In genomic region chr17:47756366-47756765, GRCm38 (mm10) we compare ENCODE assay signal across 27 mouse cellular contexts. TPM values are rescaled to one million over a fixed set of nuclear protein-coding genes. Genes with fewer than 3 reads are reported as not detected.
DNase-seq lines count a peak whose midpoint lies in the region; ATAC-seq and TF ChIP-seq lines count a peak whose summit lies in the region.
"Had no signal": no experiment of that assay in that cellular context is flagged by ENCODE, and none has a peak within 500 bp of the region (broad histone marks: within the 10 kb centered on the region; RNA-seq: fewer than 3 reads in every experiment).

No protein-coding gene starts in this region.

- no peaks in the 10 kb centered on the region for H3K27me3 ChIP-seq in heart, embryonic 14.5 days (ENCODE audit: control insufficient read depth, insufficient read depth, low read length)
- H3K27me3 ChIP-seq in kidney, postnatal 0 days (ENCODE audit: insufficient read depth, low read length), result no peaks in the 10 kb centered on the region
- H3K27me3 ChIP-seq in CH12.LX (replicated peaks) (no peaks in the 10 kb centered on the region), Patski (no peaks in the 10 kb centered on the region)
- no peaks in the 10 kb centered on the region for H3K27me3 ChIP-seq in liver, embryonic 11.5 days (replicated peaks; ENCODE audit: control insufficient read depth, insufficient read depth, low read length)
- H3K27me3 ChIP-seq: forebrain, embryonic 13.5 days; hindbrain, embryonic 13.5 days; neural tube, embryonic 15.5 days had no signal

- WGBS in heart, embryonic 14.5 days, result 15% methylated on average over 6 of the region's 6 CpGs
- 28% methylated on average over 6 of the region's 6 CpGs for WGBS in kidney, postnatal 0 days
- 52% methylated on average over 6 of the region's 6 CpGs for WGBS in liver, embryonic 11.5 days

- CTCF ChIA-PET in Patski (lab: Charles Lee), result interaction anchor here (0.9 to 2.2 kb wide), 3 partner anchors 16 to 38 kb away, joined by 3 to 7 read pairs (median 3); no protein-coding TSS in a partner anchor

- no peak overlapping the region for H3K4me3 ChIP-seq in heart, embryonic 14.5 days (ENCODE audit: control insufficient read depth in 1 of 2, insufficient read depth in 1 of 2, low read depth in 1 of 2, low read length in 2 of 2)
- no peak overlapping the region for H3K4me3 ChIP-seq in kidney, postnatal 0 days (replicated peaks; ENCODE audit: low read depth, low read length)
- no peak overlapping the region for H3K4me3 ChIP-seq in CH12.LX (replicated peaks in 1 of 3; ENCODE audit: low read depth in 2 of 3, low read length in 2 of 3, poor library complexity in 1 of 3)
- no peak overlapping the region for H3K4me3 ChIP-seq in liver, embryonic 11.5 days (ENCODE audit: low read depth, low read length)
- H3K4me3 ChIP-seq: embryonic facial prominence, embryonic 12.5 days; erythroblast, embryonic 14.5 days; forebrain, embryonic 13.5 days; hindbrain, embryonic 13.5 days; left cerebral cortex, adult 2 months; megakaryocyte, embryonic 14.5 days; neural tube, embryonic 15.5 days had no signal

- no peak for ATAC-seq in heart, embryonic 14.5 days (ENCODE audit: insufficient number of reproducible peaks, insufficient read depth, low FRiP score, low read depth)
- ATAC-seq in kidney, postnatal 0 days (replicated peaks; ENCODE audit: low FRiP score, low read depth), result no peak
- ATAC-seq in Patski, result peak; percentile 24
- no peak for ATAC-seq in liver, embryonic 11.5 days (replicated peaks; ENCODE audit: low FRiP score)
- ATAC-seq: forebrain, embryonic 13.5 days; liver, postnatal 0 days had no signal

- peaks cover 35 to 59% of the 10 kb centered on the region in 2 experiments for H3K4me1 ChIP-seq in heart, embryonic 14.5 days (ENCODE audit: control insufficient read depth in 2 of 2, insufficient read depth in 2 of 2, low read length in 2 of 2)
- no peaks in the 10 kb centered on the region for H3K4me1 ChIP-seq in kidney, postnatal 0 days (replicated peaks; ENCODE audit: insufficient read depth, low read length)
- peaks cover 58 to 93% of the 10 kb centered on the region in 2 experiments for H3K4me1 ChIP-seq in CH12.LX (ENCODE audit: control insufficient read depth in 1 of 2, insufficient read depth in 2 of 2)
- H3K4me1 ChIP-seq in liver, embryonic 11.5 days (replicated peaks; ENCODE audit: control insufficient read depth, insufficient read depth, low read length), result peaks cover 28% of the 10 kb centered on the region
- H3K4me1 ChIP-seq: embryonic facial prominence, embryonic 12.5 days; forebrain, embryonic 13.5 days; hindbrain, embryonic 13.5 days; neural tube, embryonic 15.5 days had no signal

- no peak overlapping the region for H3K4me2 ChIP-seq in heart, embryonic 14.5 days (ENCODE audit: low read length)
- no peak overlapping the region for H3K4me2 ChIP-seq in kidney, postnatal 0 days (ENCODE audit: low read length)
- 0 out of 2 replicates have a peak overlapping the region, but pooled peaks have one; percentile 44 for H3K4me2 ChIP-seq in CH12.LX (ENCODE audit: insufficient read depth, low read depth, poor library complexity, severe bottlenecking)
- no peak overlapping the region for H3K4me2 ChIP-seq in liver, embryonic 11.5 days
- H3K4me2 ChIP-seq: embryonic facial prominence, embryonic 12.5 days; forebrain, embryonic 13.5 days; hindbrain, embryonic 13.5 days; neural tube, embryonic 15.5 days had no signal

- peaks cover 8% of the 10 kb centered on the region; the same call in 1 of the 2 replicates for H3K36me3 ChIP-seq in heart, embryonic 14.5 days (ENCODE audit: control insufficient read depth, insufficient read depth, low read length)
- H3K36me3 ChIP-seq in kidney, postnatal 0 days (ENCODE audit: insufficient read depth, low read length), result no peaks in the 10 kb centered on the region
- peaks cover 2 to 34% of the 10 kb centered on the region in 2 experiments for H3K36me3 ChIP-seq in CH12.LX (replicated peaks in 1 of 2; ENCODE audit: control insufficient read depth in 1 of 2, insufficient read depth in 1 of 2, low read length in 1 of 2)
- H3K36me3 ChIP-seq in liver, embryonic 11.5 days (ENCODE audit: control insufficient read depth, insufficient read depth, low read length), result no peaks in the 10 kb centered on the region
- H3K36me3 ChIP-seq: embryonic facial prominence, embryonic 12.5 days; hindbrain, embryonic 13.5 days; neural tube, embryonic 15.5 days had no signal

- in situ Hi-C loops in CH12.LX (cut with MboI; ENCODE audit: low pct_ligation_motif_present, low pct_unique_long_range_greater_than_20kb, low sequenced_read_pairs) (no loop called here), Patski (cut with MboI; ENCODE audit: low pct_unique_long_range_greater_than_20kb) (no loop called here)

- no peak for TF ChIP-seq CTCF in kidney, postnatal 0 days (IDR thresholded peaks at IDR 0.05; ENCODE audit: low read depth)
- no peak for TF ChIP-seq CTCF in CH12.LX (conservative IDR thresholded peaks at IDR 0.05 in 1 of 2, IDR thresholded peaks at IDR 0.05 in 1 of 2; ENCODE audit: low read depth in 2 of 2, low read length in 2 of 2)
- no peak for TF ChIP-seq CTCF in Patski (IDR thresholded peaks at IDR 0.05)

- TF ChIP-seq POLR2A in CH12.LX (IDR thresholded peaks at IDR 0.05; ENCODE audit: low read depth, low read length), result no peak

- H3K9ac ChIP-seq in heart, embryonic 14.5 days (ENCODE audit: low read length), result peak overlapping the region; percentile 25; the same call in 1 of the 2 replicates
- H3K9ac ChIP-seq in kidney, postnatal 0 days (ENCODE audit: low read depth, low read length), result no peak overlapping the region
- peak overlapping the region; percentile 5 for H3K9ac ChIP-seq in CH12.LX (ENCODE audit: insufficient read depth, low read depth)
- no peak overlapping the region for H3K9ac ChIP-seq in liver, embryonic 11.5 days (ENCODE audit: low read depth, low read length)
- H3K9ac ChIP-seq: embryonic facial prominence, embryonic 12.5 days; forebrain, embryonic 13.5 days; hindbrain, embryonic 13.5 days; liver, postnatal 0 days; neural tube, embryonic 15.5 days had no signal

- H3K9me3 ChIP-seq in heart, embryonic 14.5 days (ENCODE audit: control insufficient read depth, low read length), result no peaks in the 10 kb centered on the region; the same call in 1 of the 2 replicates
- no peaks in the 10 kb centered on the region for H3K9me3 ChIP-seq in kidney, postnatal 0 days (replicated peaks; ENCODE audit: low read length)
- peaks cover 8% of the 10 kb centered on the region for H3K9me3 ChIP-seq in CH12.LX (replicated peaks; ENCODE audit: low read length)
- H3K9me3 ChIP-seq in liver, embryonic 11.5 days (ENCODE audit: control insufficient read depth, low read length), result no peaks in the 10 kb centered on the region; the same call in 1 of the 2 replicates
- H3K9me3 ChIP-seq: embryonic facial prominence, embryonic 12.5 days; forebrain, embryonic 13.5 days; hindbrain, embryonic 13.5 days; neural tube, embryonic 15.5 days had no signal

- DNase-seq in heart, adult 8-10 months (ENCODE audit: low spot score), result no peak
- DNase-seq in kidney, postnatal 0 days (ENCODE audit: low spot score), result peak; percentile 32
- DNase-seq in kidney, adult 18-20 months, result no peak
- no peak for DNase-seq in CH12.LX (ENCODE audit: extremely low read depth)
- peak; percentile 39 for DNase-seq in Patski (ENCODE audit: low read depth, low spot score)
- DNase-seq in urinary bladder, postnatal 25 days (ENCODE audit: low spot score), result no peak
- DNase-seq in liver, embryonic 11.5 days (ENCODE audit: low spot score), result no peak
- DNase-seq: adrenal gland, adult 8-10 months; cerebellum, adult 9-11 months; gastrocnemius, postnatal 25 days; kidney, postnatal 14 days; left cerebral cortex, postnatal 4 days; liver; liver, postnatal 0 days; lung, postnatal 10 days; midbrain, embryonic 14.5 days; thymus, postnatal 36 days had no signal

- POLR2A ChIA-PET in Patski (lab: Charles Lee), result interaction anchor here (0.7 to 9.9 kb wide), 2 partner anchors 17 to 681 kb away, joined by 3 to 91 read pairs; partner anchors contain the start of gene Tfeb

- dilution Hi-C loops in CH12.LX (cut with MboI; ENCODE audit: extremely low pct_ligation_motif_present, extremely low pct_unique_long_range_greater_than_20kb, low sequenced_read_pairs), result no loop called here

- peaks cover 25% of the 10 kb centered on the region for H3K79me2 ChIP-seq in CH12.LX (replicated peaks; ENCODE audit: control insufficient read depth, extremely low read depth, insufficient read depth, poor library complexity, severe bottlenecking)

- TF ChIP-seq EP300 in CH12.LX (IDR thresholded peaks at IDR 0.05; ENCODE audit: low read length), result no peak

- TF ChIP-seq RAD21 in CH12.LX (IDR thresholded peaks at IDR 0.05; ENCODE audit: low read depth, low read length), result no peak

- H3K27ac ChIP-seq in heart, embryonic 14.5 days (replicated peaks in 1 of 2; ENCODE audit: control insufficient read depth in 1 of 2, insufficient read depth in 1 of 2, low read depth in 2 of 2, low read length in 2 of 2), result peak overlapping the region; percentile 74 to 76
- H3K27ac ChIP-seq in kidney, postnatal 0 days, result no peak overlapping the region
- H3K27ac ChIP-seq in CH12.LX (ENCODE audit: insufficient read depth, low read depth), result peak overlapping the region; percentile 67
- H3K27ac ChIP-seq in liver, embryonic 11.5 days (ENCODE audit: low read depth, low read length), result no peak overlapping the region
- H3K27ac ChIP-seq: embryonic facial prominence, embryonic 12.5 days; forebrain, embryonic 13.5 days; hindbrain, embryonic 13.5 days; left cerebral cortex, adult 2 months; neural tube, embryonic 15.5 days had no signal

TF ChIP-seq in CH12.LX, 34 proteins besides CTCF, POLR2A, EP300 and RAD21 (continues in another document):
- TF ChIP-seq HCFC1 (IDR thresholded peaks at IDR 0.05; ENCODE audit: low read depth, low read length) (no peak), MYC (IDR thresholded peaks at IDR 0.05; ENCODE audit: low read depth, low read length) (no peak), PAX5 (IDR thresholded peaks at IDR 0.05; ENCODE audit: low read length) (no peak)

RNA-seq across cellular contexts. Expression of gene Tfeb, which starts 19.5 kb away (rescaled TPM):
- 17.8 and 21.2 TPM in 2 replicates for polyA plus RNA-seq in heart, embryonic 14.5 days (2014; fragmentation: Nextera tagmentation; extraction: Ambion mirVana)
- total RNA-seq in heart, adult 8-10 months (2022), result 10 to 100 TPM; 36.9 to 42.6 (median 39.1) TPM
- 23.0 and 23.1 TPM in 2 replicates for polyA plus RNA-seq in kidney, postnatal 0 days (2015; fragmentation: Nextera tagmentation; extraction: Ambion mirVana)
- total RNA-seq in CH12.LX (2012; rRNA removed), result 49.3 and 57.3 TPM in 2 replicates
- total RNA-seq in CH12.LX (2014; rRNA removed), result 26.9 and 29.1 TPM in 2 replicates
- 39.9 and 41.3 TPM in 2 replicates for polyA plus RNA-seq in CH12.LX (2012; ENCODE audit: insufficient read length, low read depth)
- 48.3 TPM for polyA plus RNA-seq in Patski (2021)
- 9.6 and 9.8 TPM in 2 replicates for polyA plus RNA-seq in liver, embryonic 11.5 days (2014; fragmentation: Nextera tagmentation; extraction: Ambion mirVana)

RNA-seq across cellular contexts. Expression of gene Pgc, which starts 29.7 kb away (rescaled TPM):
- polyA plus RNA-seq in heart, embryonic 14.5 days (2014; fragmentation: Nextera tagmentation; extraction: Ambion mirVana), result 0.15 TPM in 1 of 2 replicates, not detected in the other
- not detected for total RNA-seq in heart, adult 8-10 months (2022)
- 0.08 and 0.09 TPM in 2 replicates for polyA plus RNA-seq in kidney, postnatal 0 days (2015; fragmentation: Nextera tagmentation; extraction: Ambion mirVana)
- total RNA-seq in CH12.LX (2012; rRNA removed) (not detected in 2 replicates), CH12.LX (2014; rRNA removed) (not detected in 2 replicates)
- polyA plus RNA-seq in CH12.LX (2012; ENCODE audit: insufficient read length, low read depth) (not detected in 2 replicates), Patski (2021) (not detected)
- not detected in 2 replicates for polyA plus RNA-seq in liver, embryonic 11.5 days (2014; fragmentation: Nextera tagmentation; extraction: Ambion mirVana)
- total RNA-seq: adrenal gland, adult 8-10 months; gastrocnemius, postnatal 25 days; layer of hippocampus, adult 8-10 months; left cerebral cortex, adult 2 months; left cerebral cortex, postnatal 4 days had no signal
- polyA plus RNA-seq: brain, embryonic 14.5 days; embryonic facial prominence, embryonic 12.5 days; erythroblast, embryonic 14.5 days; forebrain, embryonic 13.5 days; hindbrain, embryonic 13.5 days; midbrain, embryonic 14.5 days; neural tube, embryonic 15.5 days had no signal

Comparison
In these comparisons a context has a peak if more than half of its experiments do, and no peak if none do; other contexts are left out.
1. DNase-seq: peak in kidney, postnatal 0 days (single experiment) and Patski (single experiment); none in heart, adult 8-10 months (single experiment), kidney, adult 18-20 months (single experiment), CH12.LX (single experiment), urinary bladder, postnatal 25 days (single experiment) and liver, embryonic 11.5 days (single experiment).
2. H3K27ac ChIP-seq: peak in heart, embryonic 14.5 days (2 of 2) and CH12.LX (single experiment); none in kidney, postnatal 0 days (single experiment) and liver, embryonic 11.5 days (single experiment).
3. H3K9ac ChIP-seq: peak in heart, embryonic 14.5 days (single experiment) and CH12.LX (single experiment); none in kidney, postnatal 0 days (single experiment) and liver, embryonic 11.5 days (single experiment).